Mouse (Mus musculus): ENCODE results near the gene Atg3.

The Atg3 gene

DNA sequence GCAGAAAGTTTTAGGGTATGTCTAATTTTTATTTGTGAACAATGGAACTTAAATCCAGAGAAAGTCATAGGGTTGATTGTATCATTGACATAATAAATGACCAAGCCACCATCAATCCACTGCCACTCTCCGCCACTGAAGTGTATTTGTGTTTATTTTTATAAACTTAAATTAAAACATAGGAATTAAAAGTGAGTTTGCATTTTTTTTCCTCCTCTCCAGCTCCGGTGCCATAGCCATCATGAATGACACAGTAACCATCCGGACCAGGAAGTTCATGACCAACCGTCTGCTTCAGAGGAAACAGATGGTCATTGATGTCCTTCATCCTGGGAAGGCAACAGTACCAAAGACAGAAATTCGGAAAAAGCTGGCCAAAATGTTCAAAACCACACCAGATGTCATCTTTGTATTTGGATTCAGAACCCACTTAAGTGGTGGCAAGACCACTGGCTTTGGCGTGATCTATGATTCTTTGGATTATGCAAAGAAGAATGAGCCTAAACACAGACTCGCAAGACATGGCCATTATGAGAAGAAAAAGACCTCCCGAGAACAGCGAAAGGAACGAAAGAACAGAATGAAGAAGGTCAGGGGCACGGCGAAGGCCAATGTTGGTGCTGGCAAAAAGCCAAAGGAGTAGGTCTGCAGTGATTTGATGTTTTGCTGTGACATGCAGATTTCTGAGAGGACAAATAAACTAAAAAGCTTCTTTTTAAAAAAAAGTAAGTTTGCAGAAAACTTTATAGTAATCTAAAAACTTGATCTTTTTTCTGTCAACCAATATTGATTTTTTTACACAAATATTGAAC lies 46.5 kb downstream of the Atg3 start:
- no peak for DNase-seq (ENCODE audit: low spot score)

DNA sequence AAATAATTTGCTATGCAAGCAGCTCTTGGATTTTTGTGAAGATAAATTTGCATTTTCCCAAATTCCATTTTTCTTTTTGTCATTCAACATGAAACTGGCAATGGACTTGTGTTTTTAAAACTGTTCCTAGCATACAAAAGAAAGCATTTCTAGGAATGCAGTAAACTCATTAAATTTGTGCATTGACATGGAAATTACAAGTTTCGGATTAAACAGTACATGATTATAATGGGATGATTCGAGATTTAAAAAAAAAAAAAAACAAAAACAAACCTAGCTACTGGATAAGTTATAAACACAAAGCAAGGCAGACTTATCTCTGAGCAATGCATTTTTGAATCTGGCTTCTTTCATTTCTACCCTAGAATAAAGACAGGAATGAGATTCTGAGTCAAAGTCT lies 63.4 kb downstream of the Atg3 start:
- DNase-seq (ENCODE audit: low spot score), result no peak

DNA sequence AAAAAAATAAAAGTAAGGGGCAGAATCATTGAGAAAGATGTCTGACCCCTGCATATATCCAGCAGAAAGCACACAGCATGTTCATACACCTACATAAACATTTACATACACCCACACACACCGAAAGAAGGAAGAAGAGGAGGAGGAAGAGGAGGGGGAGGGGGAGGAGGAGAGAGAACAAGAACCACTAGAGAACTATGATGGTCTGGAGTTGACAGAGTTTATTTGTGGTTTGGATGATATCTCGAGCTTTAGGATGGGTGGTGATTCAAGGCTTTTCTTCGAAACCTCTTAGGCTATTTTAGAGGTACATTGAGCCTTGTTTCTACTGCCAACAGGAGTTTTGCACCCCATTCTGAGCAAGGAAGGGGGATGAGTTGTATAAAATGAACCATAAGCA lies 64.2 kb downstream of the Atg3 start:
- DNase-seq (ENCODE audit: low spot score), result no peak

GRCm38 (mm10) chr16:45223648-45224388 lies 65.2 kb downstream of the Atg3 start, which contains the start of gene Btla:
TSS of gene Btla (plus strand) at chr16:45224315.
- DNase-seq (ENCODE audit: low spot score), result no peak

- DNase-seq (ENCODE audit: low spot score), result no peak
These were observed 65.9 kb downstream of the Atg3 start for GRCm38 (mm10) chr16:45224431-45225008.

DNA sequence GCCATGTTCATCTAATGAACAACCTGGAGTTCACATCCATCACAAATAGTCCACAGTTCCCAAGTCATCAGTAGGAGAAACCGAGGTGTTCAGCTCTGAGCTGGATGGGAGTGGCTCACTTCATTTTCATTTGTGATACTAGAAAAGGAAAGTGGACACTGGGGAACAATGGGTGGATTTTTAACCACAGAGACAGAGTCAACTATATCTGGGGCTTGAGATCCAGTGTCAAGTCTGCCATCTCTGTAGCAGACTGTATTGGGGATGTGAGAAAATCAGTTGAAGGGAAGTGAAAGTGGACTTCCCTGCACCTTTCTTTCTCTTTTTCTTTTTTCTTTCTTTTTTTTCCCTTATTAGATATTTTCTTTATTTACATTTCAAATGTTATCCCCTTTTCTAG lies 68.4 kb downstream of the Atg3 start:
- DNase-seq (ENCODE audit: low spot score), result no peak

DNA sequence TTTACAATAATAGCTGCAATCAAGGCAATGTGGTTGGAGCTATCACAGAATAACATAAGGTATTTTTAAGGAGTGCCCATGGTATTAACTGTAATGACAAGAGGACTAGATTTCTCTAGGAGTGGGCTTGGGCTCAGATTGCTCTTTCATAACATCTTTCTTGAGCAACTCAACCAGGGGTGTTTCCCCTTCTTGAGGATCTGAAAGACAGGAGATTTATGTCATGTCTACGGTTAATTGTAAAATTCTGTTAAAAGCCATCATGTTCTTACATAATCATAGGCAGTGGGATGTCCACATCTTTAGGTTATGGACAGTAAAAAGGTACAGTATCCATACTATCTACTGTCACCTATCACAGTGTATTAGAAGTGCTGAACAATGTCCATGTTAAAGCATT lies 72.7 kb downstream of the Atg3 start:
- DNase-seq (ENCODE audit: low spot score), result no peak

DNA sequence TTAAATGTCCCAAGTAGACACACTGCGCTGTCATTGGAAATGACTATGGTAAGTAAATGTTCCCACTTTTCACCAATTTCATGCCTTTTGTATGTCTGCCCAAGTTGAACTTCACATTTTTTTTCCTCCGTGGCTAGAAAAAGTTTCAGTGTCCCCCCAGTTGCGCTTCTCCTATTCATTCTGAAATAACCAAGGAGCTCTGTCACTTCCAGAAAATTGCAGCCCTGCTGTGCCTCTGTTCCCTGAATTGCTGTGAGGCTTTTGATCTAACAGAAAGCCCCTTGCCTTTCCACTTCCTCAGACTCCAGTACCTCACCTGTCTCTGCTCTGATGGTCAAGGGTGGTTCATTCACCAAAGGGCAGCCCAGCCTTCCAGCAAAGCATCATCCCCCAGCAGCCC lies 74.4 kb downstream of the Atg3 start:
- no peak for DNase-seq (ENCODE audit: low spot score)
